Mouse (Mus musculus) lung, postnatal 14 days (tissue): ENCODE data around the gene Kcnc1.

Experiments
- DNase-seq: peaks from one replicate; pipeline ENCODE4 v3.0.0; 2021

Gene Kcnc1

GRCm38 (mm10) chr7:46396231-46396927, at the start of gene Kcnc1:
Kcnc1 (plus strand) TSS chr7:46396497.
- peak; percentile 82 for DNase-seq

- no peak for DNase-seq
Observed at GRCm38 (mm10) chr7:46347692-46348091, 48.6 kb upstream of the Kcnc1 start.

GRCm38 (mm10) chr7:46348813-46349212, 47.5 kb upstream of the Kcnc1 start:
- DNase-seq, result no peak

- no peak for DNase-seq
Observed at GRCm38 (mm10) chr7:46350119-46350702, 46.1 kb upstream of the Kcnc1 start.

- no peak for DNase-seq
Observed at GRCm38 (mm10) chr7:46352748-46353147, 43.5 kb upstream of the Kcnc1 start.

GRCm38 (mm10) chr7:46353216-46353615, 43.1 kb upstream of the Kcnc1 start:
- DNase-seq, result no peak

- no peak for DNase-seq
Observed at GRCm38 (mm10) chr7:46353875-46354274, 42.4 kb upstream of the Kcnc1 start.

GRCm38 (mm10) chr7:46361776-46362175, 34.5 kb upstream of the Kcnc1 start:
- no peak for DNase-seq

GRCm38 (mm10) chr7:46364154-46364553, 32.1 kb upstream of the Kcnc1 start:
- no peak for DNase-seq

GRCm38 (mm10) chr7:46365810-46366209, 30.5 kb upstream of the Kcnc1 start:
- DNase-seq, result no peak

GRCm38 (mm10) chr7:46371104-46371503, 25.2 kb upstream of the Kcnc1 start:
- DNase-seq, result no peak

- DNase-seq, result no peak
Observed at GRCm38 (mm10) chr7:46376172-46377007, 19.9 kb upstream of the Kcnc1 start, which contains the start of gene Myod1. Myod1 (plus strand) TSS chr7:46376474.

- DNase-seq, result no peak
Observed at GRCm38 (mm10) chr7:46377008-46377346, 19.3 kb upstream of the Kcnc1 start.

GRCm38 (mm10) chr7:46378123-46378522, 18.2 kb upstream of the Kcnc1 start:
- no peak for DNase-seq

- DNase-seq, result peak; percentile 50
Observed at GRCm38 (mm10) chr7:46378983-46379382, 17.3 kb upstream of the Kcnc1 start.

- DNase-seq, result no peak
Observed at GRCm38 (mm10) chr7:46380625-46381024, 15.7 kb upstream of the Kcnc1 start.

GRCm38 (mm10) chr7:46387430-46387829, 8.9 kb upstream of the Kcnc1 start:
- no peak for DNase-seq

GRCm38 (mm10) chr7:46389456-46390085, 6.7 kb upstream of the Kcnc1 start:
- DNase-seq, result no peak

GRCm38 (mm10) chr7:46390226-46390625, 6.1 kb upstream of the Kcnc1 start:
- DNase-seq, result no peak

- no peak for DNase-seq
Observed at GRCm38 (mm10) chr7:46391701-46392100, 4.6 kb upstream of the Kcnc1 start.

- DNase-seq, result peak; percentile 78
Observed at GRCm38 (mm10) chr7:46393116-46393515, 3.2 kb upstream of the Kcnc1 start.

GRCm38 (mm10) chr7:46393718-46394511, 2.4 kb upstream of the Kcnc1 start:
- DNase-seq, result no peak

GRCm38 (mm10) chr7:46394933-46395332, 1.4 kb upstream of the Kcnc1 start:
- no peak for DNase-seq
